Mouse (Mus musculus) G1E (cell line): ENCODE measurements around the gene Adamtsl4. TPM values are rescaled to one million over a fixed set of nuclear protein-coding genes. Genes with fewer than 3 reads are reported as not detected.
A peak's percentile ranks its signal among the peaks of the same experiment; 100 is the strongest.

ENCODE experiments used
- ATAC-seq: 2 replicates; pipeline ENCODE4 v1.8.0; 2016; ENCODE audit warnings: mild to moderate bottlenecking; ENCODE audit not compliant: insufficient number of reproducible peaks, poor library complexity, low FRiP score, severe bottlenecking; ENCODE audit errors: extremely low read depth
- DNase-seq: peaks from one replicate; pipeline ENCODE4 v3.0.0; 2012; ENCODE audit warnings: low spot score
- H3K27me3 ChIP-seq: 2 replicates; pipeline ENCODE4 v1.6.1; 2012; ENCODE audit warnings: mild to moderate bottlenecking, low read length, inconsistent platforms; ENCODE audit not compliant: insufficient read depth
- H3K36me3 ChIP-seq: replicated peaks from 2 replicates; pipeline ENCODE3; 2012; ENCODE audit warnings: mild to moderate bottlenecking, inconsistent platforms
- H3K4me1 ChIP-seq: 2 replicates; pipeline ENCODE4 v1.6.1; 2012; ENCODE audit warnings: low read depth, low read length, inconsistent platforms, mixed read lengths; ENCODE audit not compliant: insufficient read depth
- H3K4me3 ChIP-seq: 2 replicates; pipeline ENCODE4 v1.5.1; 2012; ENCODE audit warnings: low read depth, mild to moderate bottlenecking, inconsistent platforms, low read length, moderate library complexity, mixed read lengths
- H3K9me3 ChIP-seq: replicated peaks from 2 replicates; pipeline ENCODE4 v1.6.1; 2012; ENCODE audit warnings: inconsistent platforms
- CTCF ChIP-seq: IDR thresholded peaks from 2 replicates; pipeline ENCODE4 v1.5.1; 2012; ENCODE audit warnings: low read depth, low read length, inconsistent platforms, mixed read lengths
- GATA1 ChIP-seq: IDR thresholded peaks from 2 replicates; pipeline ENCODE4 v1.6.1; 2012; ENCODE audit warnings: borderline replicate concordance, low read length, inconsistent platforms, mixed read lengths
- GATA2 ChIP-seq: IDR thresholded peaks from 2 replicates; pipeline ENCODE4 v1.6.1; 2012; ENCODE audit warnings: low read depth, low read length, inconsistent platforms, borderline replicate concordance
- POLR2AphosphoS5 ChIP-seq: IDR thresholded peaks from 2 replicates; pipeline ENCODE4 v1.6.1; 2012; ENCODE audit warnings: low read depth, low read length, inconsistent platforms; ENCODE audit not compliant: insufficient replicate concordance
- TAL1 ChIP-seq: conservative IDR thresholded peaks from 2 replicates; pipeline ENCODE4 v1.6.1; 2012; ENCODE audit warnings: low read depth, low read length, inconsistent platforms, mixed read lengths
- polyA plus RNA-seq: library from polyadenylated mRNA; stranded (reverse); fragments of >175 nt; gene quantifications from 2 replicates; pipeline ENCODE4 v1.2.3, GENCODE M21; 2012
- total RNA-seq, 2 experiments: library from RNA; stranded (forward) in 1 of 2; stranded (reverse) in 1 of 2; fragments of 200-1000 nt in 1 of 2; fragments of >200 nt in 1 of 2; fragmentation: Nextera tagmentation in 1 of 2; gene quantifications; 2 replicates each; pipeline ENCODE4 v1.2.3; 2014 to 2017

Adamtsl4 gene
- total and polyA plus RNA-seq, 3 experiments: 0.11 TPM; not detected in 2

DNA sequence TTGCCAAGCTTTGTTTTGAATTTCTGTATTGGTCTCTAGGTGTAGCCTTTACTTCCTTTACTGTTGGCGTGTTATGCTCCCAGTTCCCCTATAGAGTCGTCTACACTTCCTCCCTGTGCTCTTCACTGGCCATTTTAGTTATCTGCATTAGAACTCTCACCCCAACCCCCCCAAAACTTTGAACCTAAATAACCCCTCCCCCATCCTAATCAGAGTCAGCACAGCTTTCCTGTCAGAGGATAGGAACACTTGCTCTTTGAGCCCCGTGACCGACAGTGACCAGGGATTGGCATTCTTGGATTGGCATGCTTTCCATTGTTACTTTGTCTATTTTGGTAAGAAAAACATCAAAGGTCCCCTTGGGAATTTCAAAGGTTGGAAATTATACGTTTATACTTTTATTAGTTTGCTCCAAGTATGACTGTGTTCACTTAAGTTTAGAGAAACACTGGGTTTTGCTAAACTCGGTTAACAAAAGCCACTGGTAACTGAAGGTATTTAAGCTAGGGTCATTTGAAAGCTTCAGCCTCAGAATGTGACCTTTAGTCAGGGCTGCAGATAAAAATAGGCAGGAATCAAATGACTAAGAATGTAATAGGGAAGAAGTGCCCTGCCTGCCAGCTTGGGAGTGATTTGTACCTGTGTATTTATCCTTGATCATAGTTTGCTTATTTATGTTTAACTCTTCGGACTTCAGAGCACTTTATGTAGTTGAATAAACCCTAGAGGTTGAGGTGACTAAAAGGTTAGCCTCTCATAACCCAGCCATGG lies 25.6 kb downstream of the Adamtsl4 start:
- Histone ChIP-seq H3K36me3 (peaks cover 70% of the 10 kb centered on the region), H3K4me3 (peak overlapping the region; percentile 5; the same call in 1 of the 2 replicates), H3K27me3 (no peaks in the 10 kb centered on the region), H3K9me3 (no peaks in the 10 kb centered on the region), H3K4me1 (peaks cover 67% of the 10 kb centered on the region)
- ATAC-seq: no peak
- no peak for TF ChIP-seq POLR2AphosphoS5
- no peak for TF ChIP-seq GATA2
- TF ChIP-seq GATA1: no peak
- TF ChIP-seq CTCF: no peak
- TF ChIP-seq TAL1: no peak
- no peak for DNase-seq

GRCm38 (mm10) chr3:95660788-95661478 lies 26.8 kb downstream of the Adamtsl4 start:
- no peak for DNase-seq
- peaks cover 64% of the 10 kb centered on the region for H3K36me3 ChIP-seq
- H3K27me3 ChIP-seq: no peaks in the 10 kb centered on the region

DNA sequence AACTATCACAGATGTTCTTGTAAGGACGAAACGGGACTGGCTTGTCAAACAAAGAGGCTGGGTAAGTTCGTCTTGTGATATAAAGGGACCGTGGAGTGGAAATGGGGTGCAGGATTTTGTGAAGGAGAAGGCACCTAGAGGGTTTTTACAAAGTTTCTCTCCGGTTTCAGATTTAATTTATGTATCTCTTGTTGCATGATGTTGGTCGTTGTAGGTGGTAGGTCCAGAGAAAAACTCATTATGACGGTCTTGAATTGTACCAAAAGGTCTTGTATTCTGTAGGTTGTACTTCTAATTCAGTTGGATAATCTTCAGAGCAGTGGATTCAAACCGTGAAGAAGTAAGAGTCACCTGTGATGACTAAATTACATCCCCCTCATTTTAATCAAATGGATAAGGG lies 27.8 kb downstream of the Adamtsl4 start:
- Histone ChIP-seq H3K27me3 (no peaks in the 10 kb centered on the region), H3K36me3 (peaks cover 62% of the 10 kb centered on the region), H3K4me3 (peak overlapping the region; percentile 83), H3K4me1 (peaks cover 53% of the 10 kb centered on the region), H3K9me3 (no peaks in the 10 kb centered on the region)
- TF ChIP-seq GATA1 (no peak), POLR2AphosphoS5 (no peak), CTCF (no peak), TAL1 (no peak), GATA2 (no peak)
- DNase-seq (no peak), ATAC-seq (no peak)

More at GRCm38 (mm10) chr3:95660788-95661478, 26.8 kb downstream of the Adamtsl4 start:
- no peaks in the 10 kb centered on the region for H3K9me3 ChIP-seq
- TF ChIP-seq GATA1: no peak
- TF ChIP-seq CTCF: no peak
- TF ChIP-seq TAL1: no peak
- no peak for TF ChIP-seq GATA2
- TF ChIP-seq POLR2AphosphoS5: no peak
- no peak for ATAC-seq
- H3K4me1 ChIP-seq: peaks cover 58% of the 10 kb centered on the region
- H3K4me3 ChIP-seq: peak overlapping the region; percentile 83

GRCm38 (mm10) chr3:95658868-95659712 lies 28.6 kb downstream of the Adamtsl4 start:
- Histone ChIP-seq H3K9me3 (no peaks in the 10 kb centered on the region), H3K4me1 (peaks cover 44% of the 10 kb centered on the region), H3K36me3 (peaks cover 54% of the 10 kb centered on the region), H3K4me3 (peak overlapping the region; percentile 83), H3K27me3 (no peaks in the 10 kb centered on the region)
- DNase-seq (peak; percentile 74), ATAC-seq (no peak)
- TF ChIP-seq POLR2AphosphoS5: no peak
- no peak for TF ChIP-seq GATA2
- no peak for TF ChIP-seq CTCF
- TF ChIP-seq GATA1: no peak
- TF ChIP-seq TAL1: no peak

GRCm38 (mm10) chr3:95658236-95658867 lies 29.4 kb downstream of the Adamtsl4 start, which contains the start of gene Mcl1:
Gene Mcl1, plus strand, starts transcription at chr3:95658788.
- peaks cover 46% of the 10 kb centered on the region for H3K36me3 ChIP-seq
- H3K4me1 ChIP-seq: peaks cover 42% of the 10 kb centered on the region
- no peaks in the 10 kb centered on the region for H3K27me3 ChIP-seq
- H3K4me3 ChIP-seq: peak within 1 kb of the TSS; percentile 83
- H3K9me3 ChIP-seq: no peaks in the 10 kb centered on the region
- peak; percentile 74 for ATAC-seq
- no peak for TF ChIP-seq GATA1
- TF ChIP-seq POLR2AphosphoS5: peak; percentile 58; the same call in 1 of the 2 replicates
- TF ChIP-seq CTCF: no peak
- TF ChIP-seq GATA2: no peak
- peak; percentile 94 for DNase-seq

GRCm38 (mm10) chr3:95657711-95658110 lies 30.0 kb downstream of the Adamtsl4 start:
- TF ChIP-seq CTCF (no peak), GATA2 (no peak), GATA1 (no peak), TAL1 (no peak), POLR2AphosphoS5 (no peak; the same call in 1 of the 2 replicates)
- Histone ChIP-seq H3K9me3 (no peaks in the 10 kb centered on the region), H3K4me3 (peak overlapping the region; percentile 83; the same call in 1 of the 2 replicates), H3K36me3 (peaks cover 40% of the 10 kb centered on the region), H3K27me3 (no peaks in the 10 kb centered on the region), H3K4me1 (peaks cover 39% of the 10 kb centered on the region)
- DNase-seq (no peak), ATAC-seq (no peak)
